Mouse (Mus musculus) testis, postnatal 10 days (tissue): ENCODE data around the gene C8g.

Source experiments
- DNase-seq: peaks from one replicate; pipeline ENCODE4 v3.0.0; 2021; ENCODE audit warnings: low spot score

C8g gene

GRCm38 (mm10) chr2:25465816-25466635 is 35.5 kb downstream of the C8g start:
- DNase-seq: no peak

GRCm38 (mm10) chr2:25465256-25465655 is 36.3 kb downstream of the C8g start:
- DNase-seq: no peak

- no peak for DNase-seq
Measured at GRCm38 (mm10) chr2:25463630-25464029, 37.9 kb downstream of the C8g start.

- DNase-seq: no peak
Measured at GRCm38 (mm10) chr2:25461407-25461806, 40.1 kb downstream of the C8g start.

GRCm38 (mm10) chr2:25460551-25461309 is 40.8 kb downstream of the C8g start, which contains the start of gene Paxx:
Paxx (minus strand) TSS chr2:25461094.
- DNase-seq: peak; percentile 89

GRCm38 (mm10) chr2:25460135-25460534 is 41.4 kb downstream of the C8g start:
- DNase-seq: peak; percentile 62

- DNase-seq: peak; percentile 74
Measured at GRCm38 (mm10) chr2:25458911-25459310, 42.6 kb downstream of the C8g start.

- no peak for DNase-seq
Measured at GRCm38 (mm10) chr2:25457022-25457896, 44.3 kb downstream of the C8g start.

- no peak for DNase-seq
Measured at GRCm38 (mm10) chr2:25456205-25456953, 45.1 kb downstream of the C8g start, which contains the start of gene Clic3. Clic3 (plus strand) TSS chr2:25456838.

GRCm38 (mm10) chr2:25452951-25453350 is 48.6 kb downstream of the C8g start:
- DNase-seq: no peak

GRCm38 (mm10) chr2:25450853-25451647 is 50.5 kb downstream of the C8g start:
- no peak for DNase-seq
